Mouse (Mus musculus) thymus, adult 2 months (tissue): ENCODE results near the gene Dner. TPM values are rescaled to one million over a fixed set of nuclear protein-coding genes. Genes with fewer than 3 reads are reported as not detected.

ENCODE experiments used
- DNase-seq: peaks from one replicate; pipeline ENCODE4 v3.0.0; 2021
- H3K27ac ChIP-seq: fragments of 200-500 bp; 2 replicates; pipeline ENCODE4 v1.5.1; 2012; ENCODE audit warnings: low read length, control low read depth; ENCODE audit not compliant: control insufficient read depth, insufficient read depth
- H3K27me3 ChIP-seq: fragments of 200-500 bp; 2 replicates; pipeline ENCODE4 v1.6.1; 2012; ENCODE audit warnings: mild to moderate bottlenecking, low read length, moderate library complexity, mixed read lengths; ENCODE audit not compliant: control insufficient read depth, insufficient read depth
- H3K36me3 ChIP-seq: fragments of 200-500 bp; 2 replicates; pipeline ENCODE4 v1.6.1; 2012; ENCODE audit warnings: mild to moderate bottlenecking, low read length, moderate library complexity; ENCODE audit not compliant: control insufficient read depth, insufficient read depth
- H3K4me1 ChIP-seq: fragments of 200-500 bp; replicated peaks from 2 replicates; pipeline ENCODE4 v1.6.1; 2012; ENCODE audit warnings: low read length; ENCODE audit not compliant: control insufficient read depth, insufficient read depth
- H3K4me3 ChIP-seq: fragments of 200-500 bp; 2 replicates; pipeline ENCODE4 v1.5.1; 2012; ENCODE audit warnings: mild to moderate bottlenecking, low read length, control low read depth, moderate library complexity; ENCODE audit not compliant: control insufficient read depth, insufficient read depth
- CTCF ChIP-seq: fragments of 200-500 bp; IDR thresholded peaks from 2 replicates; pipeline ENCODE4 v1.5.1; 2012; ENCODE audit warnings: mild to moderate bottlenecking, control low read depth, low read length, moderate library complexity, borderline replicate concordance; ENCODE audit not compliant: control insufficient read depth, poor library complexity, insufficient read depth; ENCODE audit errors: extremely low read depth
- POLR2A ChIP-seq: fragments of 200-500 bp; IDR thresholded peaks from 2 replicates; pipeline ENCODE4 v1.6.1; 2012; ENCODE audit warnings: mild to moderate bottlenecking, low read length, control low read depth, moderate library complexity; ENCODE audit not compliant: control insufficient read depth, poor library complexity, insufficient read depth; ENCODE audit errors: extremely low read depth
- WGBS: fragments of 180-500 bp; shearing (Covaris S2); methylation state at CpG from one replicate; pipeline ENCODE4 v1.1.7; 2018; 5-methylcytosine and 5-hydroxymethylcytosine counted together
- polyA plus RNA-seq: library from polyadenylated mRNA; depleted of rRNA; stranded (reverse); fragments of >200 nt; gene quantifications from 2 replicates; pipeline ENCODE4 v1.2.3, GENCODE M21; 2012

The Dner gene
- polyA plus RNA-seq, 1 experiment, result 0.22 TPM

DNA sequence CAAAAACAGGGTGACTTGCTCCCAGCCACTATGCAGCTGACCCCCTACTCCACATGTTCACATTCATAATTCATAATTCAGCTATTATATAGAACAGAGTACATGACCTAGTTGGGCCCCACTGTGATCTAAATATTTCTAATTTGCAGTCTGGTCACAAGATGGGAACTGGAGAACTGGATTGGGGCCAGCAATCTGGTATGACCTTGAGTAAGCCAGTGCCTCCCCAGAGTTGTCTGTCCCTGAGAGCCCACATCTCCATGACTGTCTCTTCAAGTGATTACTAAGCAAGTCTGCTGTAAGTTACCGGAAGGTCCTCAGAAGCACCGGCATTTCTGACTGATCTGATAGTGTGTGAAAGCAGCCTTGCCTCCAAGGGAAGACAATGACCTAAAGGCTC, 49.2 kb downstream of the Dner start:
- Histone ChIP-seq H3K4me3 (no peak overlapping the region), H3K27ac (no peak overlapping the region), H3K27me3 (no peaks in the 10 kb centered on the region), H3K36me3 (no peaks in the 10 kb centered on the region), H3K4me1 (no peaks in the 10 kb centered on the region)
- no peak for TF ChIP-seq POLR2A
- TF ChIP-seq CTCF, result no peak
- whole genome bisulfite sequencing, result 89% methylated on average over 2 of the region's 2 CpGs
- DNase-seq, result no peak

DNA sequence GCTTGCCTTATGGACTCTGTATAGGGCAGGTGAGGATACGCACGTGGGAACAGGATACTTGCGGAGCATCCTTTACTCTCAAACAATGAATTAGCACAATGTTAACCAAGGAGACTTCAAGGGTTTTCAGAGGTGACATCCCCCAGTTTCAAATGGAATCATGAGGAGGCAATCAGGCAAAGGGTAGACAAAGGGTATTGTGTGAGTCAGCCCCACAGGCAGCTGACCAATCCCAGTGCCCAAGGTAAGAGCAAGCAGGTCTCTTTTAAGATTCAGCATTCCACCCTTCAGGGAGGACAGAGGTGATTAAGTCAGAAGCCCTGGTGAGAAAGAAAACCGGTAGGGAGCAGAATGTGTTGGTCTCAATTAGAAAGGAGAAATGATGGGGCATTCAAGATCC, 55.6 kb downstream of the Dner start:
- Histone ChIP-seq H3K27me3 (no peaks in the 10 kb centered on the region), H3K27ac (no peak overlapping the region), H3K36me3 (no peaks in the 10 kb centered on the region), H3K4me1 (no peaks in the 10 kb centered on the region), H3K4me3 (no peak overlapping the region)
- DNase-seq, result no peak
- no peak for TF ChIP-seq CTCF
- TF ChIP-seq POLR2A, result no peak
- WGBS, result 74% methylated on average over 4 of the region's 4 CpGs

DNA sequence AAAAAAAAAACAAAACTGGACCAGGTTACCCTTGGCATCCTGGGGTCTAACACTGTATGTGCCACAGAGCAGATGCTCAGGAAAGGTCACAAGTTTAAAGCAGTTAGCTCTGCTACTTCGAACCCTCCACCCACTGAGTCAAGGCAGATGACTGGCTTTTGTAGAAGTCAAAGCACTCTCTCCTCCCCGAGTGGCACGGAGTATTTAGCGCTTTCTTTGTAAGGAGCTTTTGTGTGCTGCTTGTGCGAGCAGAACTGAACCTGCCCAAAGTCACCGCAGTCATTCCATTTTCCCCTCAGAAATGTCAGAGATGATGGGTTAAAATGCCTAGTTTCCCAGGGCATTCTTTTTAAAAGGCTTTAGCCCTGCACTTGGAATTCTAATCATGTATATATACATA, 59.1 kb downstream of the Dner start:
- 73% methylated on average over 6 of the region's 6 CpGs for WGBS
- no peak for TF ChIP-seq POLR2A
- TF ChIP-seq CTCF, result no peak
- H3K4me3 ChIP-seq, result no peak overlapping the region
- H3K4me1 ChIP-seq, result no peaks in the 10 kb centered on the region
- DNase-seq, result no peak
- no peaks in the 10 kb centered on the region for H3K27me3 ChIP-seq
- no peaks in the 10 kb centered on the region for H3K36me3 ChIP-seq
- no peak overlapping the region for H3K27ac ChIP-seq

DNA sequence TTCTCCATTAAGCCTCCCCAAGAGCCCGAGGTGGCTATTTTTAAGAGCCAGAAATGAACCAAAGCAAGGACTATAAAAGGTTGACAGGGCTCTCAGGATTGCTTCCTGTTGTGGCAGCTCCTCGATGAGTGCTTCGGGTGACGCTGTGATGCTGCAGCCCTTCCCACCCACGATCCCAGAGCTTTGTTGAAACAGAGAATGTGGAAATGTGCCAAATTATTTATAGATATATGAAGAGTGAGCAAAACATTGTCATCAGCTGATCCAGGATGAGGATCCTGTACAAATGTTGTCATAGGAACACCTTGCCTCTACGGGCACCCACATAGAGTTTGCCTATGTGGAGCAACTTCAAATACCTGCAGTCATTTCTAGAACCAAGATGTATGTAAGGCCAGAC, 67.8 kb downstream of the Dner start:
- Histone ChIP-seq H3K4me3 (no peak overlapping the region), H3K36me3 (no peaks in the 10 kb centered on the region), H3K27me3 (no peaks in the 10 kb centered on the region), H3K27ac (no peak overlapping the region), H3K4me1 (no peaks in the 10 kb centered on the region)
- TF ChIP-seq POLR2A (no peak), CTCF (no peak)
- 66% methylated on average over 6 of the region's 6 CpGs for WGBS
- DNase-seq, result no peak

DNA sequence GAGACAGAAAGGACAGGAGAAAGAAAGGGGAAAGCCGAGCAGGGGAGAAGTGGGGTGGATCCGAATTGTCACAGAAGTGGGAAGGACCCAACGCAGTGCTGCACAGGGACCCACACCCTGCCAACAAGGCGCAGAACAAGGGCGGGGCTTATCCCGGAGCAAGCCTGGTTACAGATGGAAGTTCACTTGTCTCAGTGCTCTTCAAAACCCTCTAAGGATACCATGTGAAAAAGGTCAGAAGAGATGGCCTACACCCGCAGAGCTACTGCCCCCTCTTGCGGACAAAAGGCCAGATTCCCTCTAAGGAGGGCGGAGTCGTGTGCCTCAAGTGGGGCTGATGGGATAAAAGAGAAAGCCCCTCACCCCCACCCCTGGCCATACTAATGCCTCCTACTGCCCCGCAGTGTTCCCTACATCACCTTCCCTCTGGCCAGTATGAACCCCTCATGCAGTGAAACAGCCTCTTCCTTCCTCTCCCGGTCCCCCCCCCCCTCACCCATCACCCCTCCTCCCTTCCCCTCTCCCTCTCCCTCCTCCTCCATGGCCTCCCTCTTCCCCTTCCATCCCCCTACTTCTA, 73.0 kb downstream of the Dner start:
- WGBS, result 67% methylated on average over 12 of the region's 12 CpGs
- no peak for DNase-seq
- Histone ChIP-seq H3K4me1 (no peaks in the 10 kb centered on the region), H3K27me3 (no peaks in the 10 kb centered on the region), H3K36me3 (no peaks in the 10 kb centered on the region), H3K4me3 (no peak overlapping the region), H3K27ac (no peak overlapping the region)
- no peak for TF ChIP-seq CTCF
- TF ChIP-seq POLR2A, result no peak

DNA sequence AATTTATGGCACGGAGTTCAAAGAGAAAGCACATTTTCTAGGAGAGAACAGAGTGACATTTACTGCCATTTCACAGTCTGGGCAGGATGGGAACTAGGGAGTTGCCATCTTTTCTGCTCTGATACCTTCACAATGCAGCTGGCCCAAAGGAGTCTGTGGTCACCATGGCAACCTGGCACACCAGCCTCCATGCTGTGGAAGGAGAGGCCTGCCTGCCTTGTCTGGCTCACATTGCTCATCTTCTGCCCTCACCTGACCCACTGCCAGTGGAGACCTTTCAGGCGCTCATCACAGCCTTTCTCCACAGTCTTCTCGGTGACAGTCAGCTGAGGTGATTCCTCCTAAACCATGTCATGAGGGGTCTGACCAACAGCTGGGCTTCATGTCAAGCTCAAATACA, 74.7 kb downstream of the Dner start:
- Histone ChIP-seq H3K4me1 (no peaks in the 10 kb centered on the region), H3K27me3 (no peaks in the 10 kb centered on the region), H3K27ac (no peak overlapping the region), H3K4me3 (no peak overlapping the region), H3K36me3 (no peaks in the 10 kb centered on the region)
- 96% methylated on average over 3 of the region's 3 CpGs for WGBS
- TF ChIP-seq CTCF, result no peak
- no peak for TF ChIP-seq POLR2A
- no peak for DNase-seq
